Mouse (Mus musculus): ENCODE results near the gene Chpt1.
"Not testable (repeated sequence)": the region's sequence is repeated elsewhere in the genome, so short reads cannot be mapped to it uniquely, and the experiment has no call there.

Gene Chpt1

GRCm38 (mm10) chr10:88503421-88504314 is at the start of gene Chpt1:
TSS of gene Chpt1 (minus strand) at chr10:88504073.
- peak; percentile 92 for DNase-seq (ENCODE audit: low spot score)

- no peak for DNase-seq (ENCODE audit: low spot score)
These were observed 48.9 kb upstream of the Chpt1 start for GRCm38 (mm10) chr10:88552738-88553137.

- DNase-seq (ENCODE audit: low spot score) = no peak
These were observed 46.4 kb upstream of the Chpt1 start for GRCm38 (mm10) chr10:88550225-88550624.

- DNase-seq (ENCODE audit: low spot score) = no peak
These were observed 43.8 kb upstream of the Chpt1 start for GRCm38 (mm10) chr10:88547635-88548034.

GRCm38 (mm10) chr10:88530631-88531030 is 26.8 kb upstream of the Chpt1 start:
- DNase-seq (ENCODE audit: low spot score) = no peak

GRCm38 (mm10) chr10:88524016-88524415 is 20.1 kb upstream of the Chpt1 start:
- no peak for DNase-seq (ENCODE audit: low spot score)

- DNase-seq (ENCODE audit: low spot score) = no peak
These were observed 19.3 kb upstream of the Chpt1 start for GRCm38 (mm10) chr10:88523212-88523611.

GRCm38 (mm10) chr10:88522795-88523194 is 18.9 kb upstream of the Chpt1 start:
- DNase-seq (ENCODE audit: low spot score) = no peak

- DNase-seq (ENCODE audit: low spot score) = not testable (repeated sequence)
These were observed 11.2 kb upstream of the Chpt1 start for GRCm38 (mm10) chr10:88515049-88515448.

GRCm38 (mm10) chr10:88514495-88514894 is 10.6 kb upstream of the Chpt1 start:
- no peak for DNase-seq (ENCODE audit: low spot score)

GRCm38 (mm10) chr10:88513574-88514135 is 9.8 kb upstream of the Chpt1 start:
- peak; percentile 28 for DNase-seq (ENCODE audit: low spot score)

- no peak for DNase-seq (ENCODE audit: low spot score)
These were observed 7.5 kb upstream of the Chpt1 start for GRCm38 (mm10) chr10:88511355-88511754.

GRCm38 (mm10) chr10:88510503-88511271 is 6.8 kb upstream of the Chpt1 start:
- no peak for DNase-seq (ENCODE audit: low spot score)

GRCm38 (mm10) chr10:88507691-88508143 is 3.8 kb upstream of the Chpt1 start:
- no peak for DNase-seq (ENCODE audit: low spot score)

GRCm38 (mm10) chr10:88505256-88505655 is 1.4 kb upstream of the Chpt1 start:
- DNase-seq (ENCODE audit: low spot score) = peak; percentile 63

GRCm38 (mm10) chr10:88504481-88504880 is 608 bp upstream of the Chpt1 start:
- DNase-seq (ENCODE audit: low spot score) = no peak

GRCm38 (mm10) chr10:88502919-88503318 is 954 bp downstream of the Chpt1 start:
- no peak for DNase-seq (ENCODE audit: low spot score)

- DNase-seq (ENCODE audit: low spot score) = no peak
These were observed 1.7 kb downstream of the Chpt1 start for GRCm38 (mm10) chr10:88501886-88502765.

GRCm38 (mm10) chr10:88501370-88501769 is 2.5 kb downstream of the Chpt1 start:
- no peak for DNase-seq (ENCODE audit: low spot score)

- DNase-seq (ENCODE audit: low spot score) = no peak
These were observed 3.9 kb downstream of the Chpt1 start for GRCm38 (mm10) chr10:88499993-88500392.

- DNase-seq (ENCODE audit: low spot score) = no peak
These were observed 6.9 kb downstream of the Chpt1 start for GRCm38 (mm10) chr10:88496864-88497564.

All from yolk sac, embryonic 10.5 days (tissue).